8 mouse cellular contexts compared by ENCODE assay signal in genomic region chr7:34675831-34676514, GRCm38 (mm10). TPM values are rescaled to one million over a fixed set of nuclear protein-coding genes. Genes with fewer than 3 reads are reported as not detected.
DNase-seq lines count a peak whose midpoint lies in the region; ATAC-seq and TF ChIP-seq lines count a peak whose summit lies in the region.

No protein-coding gene starts in this region.

- no peaks in the 10 kb centered on the region for H3K36me3 ChIP-seq in hindbrain, embryonic 10.5 days
- H3K36me3 ChIP-seq in lung, embryonic 15.5 days: no peaks in the 10 kb centered on the region

- peaks cover 41% of the 10 kb centered on the region for H3K27me3 ChIP-seq in hindbrain, embryonic 10.5 days (ENCODE audit: insufficient read depth, poor library complexity, severe bottlenecking)
- H3K27me3 ChIP-seq in lung, embryonic 15.5 days: peaks cover 45% of the 10 kb centered on the region

- peak; percentile 76 for DNase-seq in Muller cell, postnatal 12 days (ENCODE audit: inconsistent ontology term)
- DNase-seq in cerebellum, adult 9-10 months: peak; percentile 71
- peak; percentile 41 to 74 for DNase-seq in frontal cortex, postnatal 10 days (ENCODE audit: low spot score in 2 of 2)
- DNase-seq in hindbrain, embryonic 10.5 days (ENCODE audit: low spot score): peak; percentile 82
- DNase-seq in layer of hippocampus, adult 2 months (ENCODE audit: low spot score in 2 of 2): peak; percentile 72 to 90
- peak; percentile 80 for DNase-seq in ovary, postnatal 14 days (ENCODE audit: low spot score)
- peak; percentile 71 for DNase-seq in urinary bladder, postnatal 25 days (ENCODE audit: low spot score)

- peak overlapping the region; percentile 29 for H3K4me2 ChIP-seq in lung, embryonic 15.5 days

- TF ChIP-seq CTCF in layer of hippocampus, adult 2 months (conservative IDR thresholded peaks at IDR 0.05): peak; percentile 93

- H3K4me1 ChIP-seq in hindbrain, embryonic 10.5 days (replicated peaks): peaks cover 33% of the 10 kb centered on the region
- H3K4me1 ChIP-seq in lung, embryonic 15.5 days: no peaks in the 10 kb centered on the region

- peak; percentile 50; the same call in 1 of the 2 replicates for ATAC-seq in lung, embryonic 15.5 days (ENCODE audit: borderline replicate concordance, extremely low read depth, low FRiP score, low TSS enrichment)

- 0 out of 2 replicates have a peak overlapping the region, but pooled peaks have one; percentile 8 for H3K27ac ChIP-seq in hindbrain, embryonic 10.5 days
- H3K27ac ChIP-seq in layer of hippocampus, adult 2 months: no peak overlapping the region
- no peak overlapping the region for H3K27ac ChIP-seq in lung, embryonic 15.5 days

- H3K4me3 ChIP-seq in hindbrain, embryonic 10.5 days: peak overlapping the region; percentile 41
- H3K4me3 ChIP-seq in layer of hippocampus, adult 2 months: peak overlapping the region; percentile 49
- H3K4me3 ChIP-seq in lung, embryonic 15.5 days: no peak overlapping the region; the same call in 1 of the 2 replicates

- H3K9ac ChIP-seq in lung, embryonic 15.5 days: no peak overlapping the region

- H3K9me3 ChIP-seq in hindbrain, embryonic 10.5 days: no peaks in the 10 kb centered on the region
- H3K9me3 ChIP-seq in lung, embryonic 15.5 days: no peaks in the 10 kb centered on the region

- 7% methylated on average over 33 of the region's 33 CpGs for WGBS in hindbrain, embryonic 10.5 days
- 5% methylated on average over 33 of the region's 33 CpGs for WGBS in lung, embryonic 15.5 days

RNA-seq across cellular contexts. Expression of gene Kctd15, which starts 19.4 kb away (rescaled TPM):
- 43.3 and 45.0 TPM in 2 replicates for polyA plus RNA-seq in hindbrain, embryonic 10.5 days (2016; fragmentation: Nextera tagmentation; extraction: Ambion mirVana)
- 10 to 100 TPM; 11.2 to 11.5 TPM for total RNA-seq in layer of hippocampus, adult 2 months (2021)
- 17.3 and 18.4 TPM in 2 replicates for polyA plus RNA-seq in lung, embryonic 15.5 days (2015; fragmentation: Nextera tagmentation; extraction: Ambion mirVana)
